Mouse (Mus musculus): Measurements from ENCODE around the gene Reps1.

DNA sequence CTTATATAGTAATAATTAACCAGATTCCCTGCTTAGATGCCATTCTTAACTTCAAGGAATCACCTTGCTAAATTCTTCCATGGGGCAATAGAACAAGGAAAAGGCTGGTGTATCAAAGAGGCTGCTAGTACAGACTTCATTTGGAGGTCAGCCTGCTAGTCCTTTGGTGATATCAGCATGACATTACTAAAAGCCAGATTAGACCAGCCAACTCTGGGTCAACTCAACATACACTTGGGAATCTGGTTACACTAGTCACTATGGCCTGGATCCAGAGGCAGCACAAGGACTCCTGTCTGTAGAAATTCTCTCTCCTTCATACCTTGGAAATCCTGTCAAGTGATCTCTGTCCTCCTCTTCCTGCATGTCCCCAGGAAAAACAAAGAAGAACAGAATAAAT, 9.3 kb upstream of the Reps1 start:
- no peak for TF ChIP-seq CTCF (IDR thresholded peaks at IDR 0.05; ENCODE audit: extremely low read depth, insufficient read depth, low read length)
- TF ChIP-seq POLR2A (IDR thresholded peaks at IDR 0.05; ENCODE audit: extremely low read depth, insufficient read depth, low read length): no peak
